Mouse (Mus musculus): ENCODE data around the gene Eng.
A peak's percentile ranks its signal among the peaks of the same experiment; 100 is the strongest.

Eng gene

GRCm38 (mm10) chr2:32624111-32624748 is 22.2 kb upstream of the Eng start:
- no peak for DNase-seq

GRCm38 (mm10) chr2:32625212-32625872 is 21.1 kb upstream of the Eng start:
- peak; percentile 79 to 87 for DNase-seq

GRCm38 (mm10) chr2:32625873-32626694 is 20.3 kb upstream of the Eng start:
- DNase-seq = peak in 1 of 2 experiments; percentile 55

- no peak for DNase-seq
Measured at GRCm38 (mm10) chr2:32627266-32628043, 18.9 kb upstream of the Eng start.

DNA sequence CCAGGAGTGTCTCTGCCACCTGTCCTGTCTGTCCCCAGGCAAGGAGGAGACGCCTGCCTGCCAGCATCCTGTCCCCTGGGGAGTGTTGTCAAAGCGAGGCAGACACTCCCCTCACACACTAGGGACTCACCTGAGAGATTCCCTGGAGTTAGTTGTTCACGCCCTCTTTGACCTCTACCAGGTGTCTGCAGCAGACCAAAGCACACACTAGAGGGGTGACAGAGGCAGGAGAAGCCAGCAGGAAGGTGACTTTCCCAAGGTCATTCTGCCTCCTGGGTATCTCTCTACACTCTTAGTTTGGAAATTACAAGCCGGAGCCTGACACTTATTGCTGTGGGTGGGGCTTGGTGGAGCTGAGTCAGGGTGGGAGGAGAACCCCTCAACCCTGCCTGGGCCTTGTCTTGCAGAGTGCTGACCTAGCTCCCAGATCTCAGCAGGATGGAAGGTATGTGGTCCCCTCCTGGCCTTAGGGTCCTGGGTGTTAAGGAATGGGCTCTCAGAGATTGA is 18.3 kb upstream of the Eng start:
- DNase-seq = no peak

- DNase-seq = no peak
Measured at GRCm38 (mm10) chr2:32628729-32629128, 17.7 kb upstream of the Eng start.

GRCm38 (mm10) chr2:32629276-32629976 is 17.0 kb upstream of the Eng start:
- DNase-seq = peak; percentile 78 to 87

GRCm38 (mm10) chr2:32630036-32630435 is 16.4 kb upstream of the Eng start:
- no peak for DNase-seq

DNA sequence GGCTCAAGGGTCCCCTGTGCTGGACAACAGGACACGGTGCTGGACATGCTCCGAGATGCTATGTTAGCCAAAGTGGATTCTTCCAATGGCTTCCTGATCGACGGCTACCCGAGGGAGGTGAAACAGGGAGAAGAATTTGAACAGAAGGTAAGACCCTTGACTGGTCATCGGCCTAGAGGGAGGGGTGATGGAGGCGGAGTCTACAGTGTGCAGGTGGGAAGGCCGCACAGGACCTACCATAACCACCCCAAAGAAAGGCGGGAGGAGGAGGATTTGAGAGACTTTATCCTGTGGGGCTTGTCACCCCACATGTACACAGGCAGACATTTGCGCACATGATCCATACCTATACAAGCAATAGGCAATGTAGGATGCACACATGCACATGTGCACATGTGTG is 15.3 kb upstream of the Eng start:
- DNase-seq = no peak

- DNase-seq = peak; percentile 86 to 89
Measured at GRCm38 (mm10) chr2:32631737-32632394, 14.5 kb upstream of the Eng start.

DNA sequence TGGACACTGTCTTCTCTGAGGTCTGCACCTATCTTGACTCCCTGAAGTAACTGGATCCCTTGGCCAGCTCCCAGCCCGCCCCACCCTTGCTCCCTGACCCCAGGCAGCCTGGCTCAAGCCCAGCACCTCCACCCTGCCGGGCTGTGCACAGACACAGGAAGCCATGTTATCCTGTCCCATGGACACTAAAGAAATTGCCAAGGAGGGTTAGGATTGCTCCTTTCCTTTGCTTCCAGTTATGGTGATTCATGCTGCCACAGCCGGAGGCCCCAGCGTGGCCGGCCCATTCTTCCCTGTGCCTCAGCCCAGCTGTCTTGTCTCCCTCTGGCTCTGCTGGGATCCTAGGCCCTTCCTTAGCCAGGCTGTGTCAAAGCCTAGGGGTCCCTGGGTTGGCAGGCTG is 12.7 kb upstream of the Eng start:
- DNase-seq = peak; percentile 55 to 65

GRCm38 (mm10) chr2:32634277-32635105 is 11.9 kb upstream of the Eng start:
- DNase-seq = no peak

- DNase-seq = no peak
Measured at GRCm38 (mm10) chr2:32636617-32637016, 9.8 kb upstream of the Eng start.

- peak; percentile 70 to 80 for DNase-seq
Measured at GRCm38 (mm10) chr2:32637778-32638281, 8.6 kb upstream of the Eng start.

- DNase-seq = no peak
Measured at GRCm38 (mm10) chr2:32639632-32640031, 6.8 kb upstream of the Eng start.

- no peak for DNase-seq
Measured at GRCm38 (mm10) chr2:32640550-32641051, 5.8 kb upstream of the Eng start.

GRCm38 (mm10) chr2:32641810-32642209 is 4.6 kb upstream of the Eng start:
- no peak for DNase-seq

- DNase-seq = peak; percentile 51 to 68
Measured at GRCm38 (mm10) chr2:32642813-32643212, 3.6 kb upstream of the Eng start.

- no peak for DNase-seq
Measured at GRCm38 (mm10) chr2:32644083-32644482, 2.3 kb upstream of the Eng start.
